Mouse (Mus musculus): ENCODE results near the gene Kptn.

Gene Kptn

DNA sequence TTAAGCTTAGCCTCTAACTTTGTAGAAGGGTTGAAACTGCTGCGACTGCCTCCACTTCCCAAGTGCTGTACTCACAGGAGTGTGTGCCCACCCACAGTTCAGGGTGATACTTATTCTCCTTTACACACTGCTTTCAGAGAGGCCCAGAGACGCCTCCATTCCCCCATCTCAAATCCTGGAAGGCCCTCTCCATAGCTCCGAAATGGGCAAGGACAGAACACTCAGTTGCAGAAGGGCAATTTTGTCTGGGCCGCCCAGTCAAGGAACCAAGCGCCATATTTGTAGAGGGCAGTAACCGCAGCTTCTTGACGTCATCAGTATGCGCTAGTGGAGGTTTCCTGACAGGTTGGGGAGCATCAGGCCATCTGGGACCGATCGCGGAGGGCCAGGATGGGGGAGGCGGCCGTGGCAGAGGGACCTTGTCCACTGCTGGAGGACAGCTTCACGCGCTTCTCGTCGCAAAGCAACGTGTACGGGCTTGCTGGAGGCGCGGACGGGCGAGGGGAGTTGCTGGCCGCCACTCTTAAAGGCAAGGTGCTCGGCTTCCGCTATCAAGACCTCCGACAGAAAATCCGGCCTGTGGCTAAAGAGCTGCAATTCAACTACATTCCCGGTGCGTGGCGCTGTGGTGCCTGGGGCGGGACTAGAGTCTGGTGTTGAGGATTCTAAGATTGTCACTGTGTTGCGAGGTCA, at the start of gene Kptn:
Gene Kptn (plus strand): TSS at position 327 of the 693 bp plus-strand sequence.
- DNase-seq: peak; percentile 96 to 98

DNA sequence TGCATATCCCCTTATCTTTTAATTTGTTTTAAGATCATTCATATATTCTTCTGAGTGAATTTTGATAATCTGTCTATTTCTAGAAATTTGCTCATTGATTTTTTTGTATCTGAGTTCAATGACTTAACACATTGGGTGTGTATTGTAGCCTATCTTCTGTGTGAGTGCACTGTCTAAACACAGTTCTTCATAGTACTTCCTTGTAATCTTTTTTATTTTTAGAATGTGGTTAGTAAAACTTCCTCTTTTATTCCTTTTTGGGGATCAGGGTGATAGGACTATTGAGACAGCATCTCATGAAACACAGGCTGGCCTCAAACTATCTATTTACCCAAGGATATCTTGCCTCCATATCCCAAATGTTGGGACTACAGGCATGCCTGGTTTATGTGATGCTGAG, 48.8 kb upstream of the Kptn start:
- no peak for DNase-seq

DNA sequence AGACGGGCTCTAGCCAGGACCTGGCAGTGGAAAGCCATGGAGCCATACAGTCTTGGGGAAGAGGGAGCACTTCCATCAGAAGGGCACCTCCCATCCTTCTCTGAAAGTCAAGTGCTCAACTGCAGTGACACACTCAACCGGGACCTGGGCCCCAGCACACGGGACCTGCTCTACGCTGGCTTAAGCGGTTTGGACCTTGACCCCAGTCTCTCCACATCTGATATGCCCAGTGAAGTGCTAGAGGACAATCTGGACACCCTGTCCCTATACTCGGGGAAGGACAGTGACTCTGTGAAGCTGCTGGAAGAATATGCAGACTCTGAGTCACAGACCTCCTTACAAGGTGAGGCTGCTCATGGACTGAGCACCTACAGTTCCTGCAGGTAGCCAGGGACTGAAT, 47.8 kb upstream of the Kptn start:
- DNase-seq: no peak

DNA sequence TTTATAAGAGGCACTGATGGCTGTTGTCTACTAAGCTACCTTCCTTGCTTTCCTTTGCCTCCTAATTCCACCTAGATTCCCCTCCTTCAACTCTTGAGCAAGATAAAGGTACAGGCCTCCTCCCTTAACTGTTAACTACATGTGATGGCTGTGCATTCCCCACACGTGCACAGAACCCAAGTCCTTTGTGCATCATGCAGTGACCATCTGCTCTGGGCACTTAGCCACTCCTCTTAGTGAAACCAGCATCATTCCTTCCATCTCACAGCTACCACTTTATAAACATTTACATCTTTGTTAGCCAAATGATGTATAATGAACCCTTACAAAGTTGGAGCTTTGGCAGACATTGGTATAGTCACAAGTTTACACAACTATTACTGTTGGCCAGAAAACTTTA, 39.7 kb upstream of the Kptn start:
- peak; percentile 27 to 52 for DNase-seq

DNA sequence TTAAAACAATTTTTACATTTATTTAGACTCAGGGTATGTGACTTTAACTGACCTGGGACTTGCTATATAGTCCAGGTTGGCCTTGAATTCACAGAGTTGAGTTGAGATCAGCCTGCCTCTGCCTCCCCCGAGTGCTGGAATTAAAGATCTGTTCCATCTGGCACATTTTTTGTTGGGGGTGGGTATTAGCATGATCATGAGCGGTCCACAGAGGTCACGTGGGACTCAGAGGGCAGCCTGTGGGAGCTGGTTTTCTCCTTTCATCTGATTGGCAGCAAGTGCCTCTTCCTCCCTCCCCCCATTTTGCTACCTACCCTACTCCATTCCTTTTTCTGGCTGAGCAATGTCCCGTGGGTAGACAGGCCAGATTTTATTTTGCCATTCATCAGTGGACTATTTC, 39.1 kb upstream of the Kptn start:
- no peak for DNase-seq

DNA sequence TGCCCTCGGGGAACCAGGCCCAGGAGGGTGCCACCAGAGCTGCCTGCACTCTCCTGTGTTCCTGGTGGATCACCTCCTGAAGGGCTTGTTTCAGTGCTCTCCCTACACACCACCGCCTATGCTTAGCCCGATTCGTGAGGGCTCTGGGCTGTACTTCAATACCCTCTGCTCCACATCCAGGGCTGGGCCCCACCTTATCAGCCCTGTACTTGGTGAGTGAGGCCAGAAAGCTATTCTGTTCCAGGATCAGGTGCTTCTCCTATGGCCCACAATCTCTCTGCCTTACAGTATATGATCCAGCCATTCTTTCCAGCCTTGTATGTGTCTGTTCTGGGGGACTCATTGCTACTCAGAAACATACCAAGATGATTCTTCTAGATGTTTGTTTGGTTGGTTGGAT, 36.3 kb upstream of the Kptn start:
- DNase-seq: no peak

DNA sequence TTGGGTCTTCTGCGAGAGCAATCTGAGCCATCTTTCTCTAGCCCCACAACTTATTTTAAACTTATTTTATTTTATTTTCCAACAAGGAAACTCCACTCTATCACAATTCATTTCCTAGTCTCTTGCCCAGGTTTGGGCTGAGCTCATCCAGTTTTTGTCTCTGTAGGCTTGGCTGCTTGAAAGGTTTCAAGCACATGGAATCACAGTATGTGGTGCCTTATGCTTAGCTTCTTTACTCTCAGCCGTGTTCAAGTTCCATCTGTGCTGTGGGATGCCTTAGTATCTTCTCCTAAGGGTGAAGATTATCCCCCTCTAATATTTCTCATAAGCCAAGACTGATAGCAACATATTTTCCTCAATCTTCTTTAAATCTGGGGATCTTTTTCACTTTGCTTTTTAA, 32.1 kb upstream of the Kptn start:
- no peak for DNase-seq

DNA sequence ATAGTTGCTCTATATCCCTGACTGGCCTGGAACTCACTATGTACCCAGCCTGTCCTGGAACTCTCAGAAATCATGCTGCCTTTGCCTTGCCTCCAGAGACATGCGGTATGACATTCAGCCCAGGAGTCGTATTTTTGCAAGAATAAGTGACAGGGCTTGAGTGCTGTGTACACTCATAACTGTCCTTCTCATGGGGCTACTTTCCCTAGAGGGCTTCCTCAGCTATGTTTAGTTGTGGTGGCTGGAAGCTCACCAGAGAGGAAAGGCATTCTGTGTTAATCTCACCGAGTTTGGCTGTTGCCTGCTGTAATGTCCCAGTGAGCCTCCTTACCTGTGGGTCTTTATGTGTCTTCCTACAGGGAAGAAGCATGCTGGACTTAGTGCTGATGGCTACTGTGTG, 25.1 kb upstream of the Kptn start:
- DNase-seq: no peak

DNA sequence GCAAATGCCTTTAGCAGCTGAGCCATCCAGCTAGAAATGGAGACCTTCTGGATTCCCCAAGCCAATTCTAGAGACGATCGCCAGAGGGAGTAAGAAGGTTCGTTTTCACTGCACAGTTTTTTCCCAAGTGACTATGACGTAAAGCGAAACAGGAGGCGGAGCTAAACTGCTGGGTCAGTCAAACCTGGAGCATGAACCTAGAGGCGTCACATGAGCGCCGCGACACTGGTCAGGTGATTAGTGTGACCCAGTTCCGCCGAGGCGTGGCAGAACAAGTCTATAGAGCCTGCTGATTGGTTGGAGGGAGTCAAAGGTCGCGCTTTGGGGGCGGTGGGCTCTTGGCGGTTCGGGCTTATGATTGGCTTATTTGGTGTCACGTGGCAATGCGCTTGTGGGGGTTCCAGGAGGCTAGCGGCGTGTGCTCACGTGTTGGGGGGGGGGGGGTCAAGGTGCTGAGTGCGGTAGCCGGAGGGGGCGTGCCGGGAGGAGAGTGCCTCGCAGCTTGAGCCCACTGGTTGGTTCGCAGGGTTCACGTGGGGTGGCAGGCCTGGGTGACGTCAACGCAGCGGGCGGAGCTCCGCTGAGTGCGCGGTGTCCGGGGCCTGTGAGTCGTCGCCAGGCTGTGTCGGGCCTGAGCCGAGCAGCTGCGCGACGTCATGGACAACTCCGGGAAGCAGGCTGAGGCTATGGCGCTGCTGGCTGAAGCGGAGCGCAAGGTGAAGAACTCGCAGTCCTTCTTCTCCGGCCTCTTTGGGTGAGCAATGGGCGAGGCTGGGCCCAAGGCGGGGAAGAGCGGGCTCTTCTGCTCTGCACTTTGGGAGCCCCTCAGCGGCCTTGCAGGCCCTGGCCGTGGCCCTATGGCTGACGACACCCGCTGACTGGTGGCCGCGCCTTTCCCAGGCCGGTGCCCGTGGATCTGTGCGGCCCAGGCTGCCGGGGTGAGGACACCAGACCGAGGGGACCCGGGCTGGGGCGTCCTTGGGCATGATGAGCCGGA, 21.4 kb upstream of the Kptn start, which contains the start of gene Napa:
Gene Napa (plus strand): TSS at position 438 of the 997 bp plus-strand sequence.
- peak; percentile 98 to 99 for DNase-seq

DNA sequence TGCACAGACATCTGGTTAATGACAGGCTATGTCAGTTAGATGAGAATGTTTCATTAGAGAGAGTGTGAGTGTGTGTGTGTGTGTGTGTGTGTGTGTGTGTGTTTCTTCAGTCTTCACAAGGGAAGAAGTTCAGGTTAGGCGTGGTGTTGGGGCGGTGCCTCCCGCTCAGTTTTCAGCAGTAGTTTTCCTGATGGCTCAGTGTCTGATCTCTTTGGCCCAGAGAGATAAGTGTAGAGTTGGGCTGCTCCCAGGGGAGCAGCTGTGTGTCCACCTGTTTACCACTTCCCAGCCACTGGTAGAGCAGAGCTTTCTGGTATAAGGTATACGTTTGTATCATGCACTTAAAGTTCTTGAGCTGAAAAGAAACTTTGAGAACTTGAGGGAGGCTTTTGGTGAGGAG, 19.8 kb upstream of the Kptn start:
- no peak for DNase-seq

DNA sequence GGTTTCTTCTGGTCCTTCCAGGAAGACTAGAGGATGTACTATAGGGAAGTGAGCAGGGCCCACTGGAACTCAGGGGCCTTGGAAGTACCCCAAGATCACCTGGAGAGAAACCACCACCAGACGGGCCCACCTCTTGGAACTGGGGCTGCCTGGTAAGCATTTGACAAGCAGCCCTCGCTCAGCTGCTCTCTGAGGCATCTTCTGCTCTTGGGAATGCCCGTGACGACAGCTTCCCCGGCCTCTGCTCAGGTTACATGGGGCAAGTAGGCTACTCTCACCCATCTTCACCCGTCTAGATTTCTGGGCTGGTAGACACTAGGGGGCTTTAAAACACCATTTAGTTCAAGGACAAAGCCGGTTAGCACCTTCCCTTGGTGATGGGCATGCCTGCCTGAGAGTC, 18.6 kb upstream of the Kptn start:
- DNase-seq: no peak

DNA sequence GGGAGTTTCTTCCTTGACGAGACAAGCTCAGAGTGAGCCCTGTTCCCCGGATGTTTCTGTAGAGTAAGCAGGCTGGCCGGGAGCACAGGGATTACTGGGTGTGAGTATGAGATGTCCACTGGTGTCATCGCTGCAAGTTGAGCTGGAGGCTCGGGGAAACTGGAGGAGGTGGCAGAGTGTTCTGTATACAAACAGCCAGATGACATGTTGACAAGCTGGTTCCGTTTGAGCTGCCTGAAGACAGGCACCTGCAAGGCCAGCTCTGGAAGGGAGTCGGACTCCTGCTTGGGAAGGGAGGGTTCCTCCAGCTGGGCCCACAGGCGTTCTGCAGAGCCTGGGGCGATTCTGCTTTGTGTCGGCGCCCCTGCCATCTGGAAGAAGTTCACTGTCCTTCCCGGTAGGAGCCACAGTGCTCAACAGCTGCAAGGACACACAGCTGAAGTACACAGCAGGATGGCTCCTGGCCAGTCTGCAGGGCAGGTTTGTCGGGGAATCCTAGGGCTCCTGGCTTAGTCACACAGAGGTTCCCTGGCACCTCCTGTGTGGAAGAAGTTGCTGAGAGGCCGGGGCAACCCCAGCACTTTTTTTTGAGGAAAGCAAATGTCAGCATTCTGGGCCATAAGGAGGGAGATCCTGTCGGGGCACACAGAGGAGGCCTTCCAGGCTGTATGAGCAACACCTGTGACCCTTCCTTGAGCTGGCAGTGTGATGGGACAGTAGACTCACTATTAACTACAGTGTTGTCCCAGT, 17.8 kb upstream of the Kptn start:
- peak; percentile 47 to 53 for DNase-seq

DNA sequence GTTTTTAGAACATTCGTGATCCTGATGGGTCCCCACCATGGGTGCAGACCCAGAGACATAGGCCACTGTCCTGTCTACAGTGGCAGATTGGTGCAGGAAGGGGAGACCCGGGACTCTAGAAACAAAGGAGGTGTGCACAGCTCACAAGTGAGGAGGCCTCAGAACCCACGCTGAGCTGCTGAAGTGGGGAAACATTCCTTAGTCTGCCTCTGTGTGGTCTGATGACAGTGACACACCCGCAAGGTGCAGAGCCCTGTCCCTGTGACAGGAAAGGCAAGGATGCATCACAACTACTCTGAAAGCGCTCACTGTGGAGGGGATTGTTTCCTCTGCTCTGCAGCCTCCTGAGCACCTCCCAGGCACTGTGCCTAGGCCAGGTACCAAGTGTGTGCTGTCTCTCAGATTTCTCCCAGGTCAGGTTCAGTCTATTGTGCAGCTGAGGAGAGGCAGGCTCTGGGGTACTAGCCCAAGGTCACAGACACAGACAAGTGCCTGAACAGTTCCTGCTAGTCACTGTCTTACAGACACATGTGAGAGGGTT, 16.9 kb upstream of the Kptn start:
- DNase-seq: peak; percentile 50 to 53

DNA sequence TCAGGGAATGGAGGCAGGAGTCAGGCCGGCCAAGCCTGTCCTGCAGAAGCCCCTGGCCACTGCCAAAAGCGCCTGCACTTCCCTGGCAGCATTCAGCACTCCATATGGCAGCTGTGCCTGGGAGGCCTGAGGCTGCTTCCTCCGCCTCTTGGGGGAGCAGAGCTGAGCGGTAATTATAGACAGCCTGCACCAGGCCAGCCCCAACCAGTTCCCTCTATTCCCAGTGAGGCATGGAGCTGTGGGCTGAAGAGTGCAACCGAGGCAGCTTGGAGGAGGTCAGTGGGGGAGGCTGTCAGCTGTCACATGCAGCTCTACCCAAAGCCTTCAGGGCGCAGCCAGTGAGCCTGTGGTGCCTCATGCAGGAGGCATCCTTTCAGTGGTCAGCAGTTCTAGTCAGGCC, 15.9 kb upstream of the Kptn start:
- peak; percentile 92 to 93 for DNase-seq

DNA sequence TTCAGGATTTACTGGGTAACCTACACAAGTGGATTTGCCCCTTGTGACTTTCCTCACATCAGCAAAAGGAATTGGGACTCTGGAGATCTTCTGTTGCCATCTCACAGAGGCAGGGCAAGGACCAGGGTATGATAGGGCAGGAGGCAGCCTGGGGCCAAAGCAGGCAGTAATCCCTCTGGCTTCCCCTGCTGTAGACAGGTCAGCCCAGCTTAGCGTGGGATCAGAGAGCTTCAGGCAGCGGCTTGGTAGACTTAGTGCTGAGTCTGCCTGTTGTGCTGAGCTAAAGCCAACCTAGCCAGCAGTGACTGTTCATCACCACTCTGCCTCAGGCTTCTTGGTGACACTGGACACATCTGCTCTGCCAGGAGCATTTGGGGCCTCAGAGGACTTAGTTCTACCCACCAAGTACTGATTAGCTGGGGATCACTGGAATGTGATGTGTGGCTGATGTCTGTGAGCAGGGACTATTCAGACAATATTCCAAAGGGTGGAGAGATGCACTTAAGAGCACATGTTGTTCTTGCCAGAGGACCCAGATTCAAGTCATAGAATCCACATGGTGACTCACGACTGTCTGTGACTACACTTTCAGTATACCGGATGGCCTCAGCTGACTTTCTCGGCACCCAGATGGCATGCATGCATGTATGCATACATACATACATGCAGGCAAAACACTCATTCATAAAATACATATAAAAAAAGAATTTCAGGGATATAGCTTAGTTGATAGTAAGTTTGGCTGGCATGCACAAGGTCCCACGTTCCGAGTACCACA, 14.9 kb upstream of the Kptn start:
- peak in 1 of 2 experiments; percentile 38 for DNase-seq

DNA sequence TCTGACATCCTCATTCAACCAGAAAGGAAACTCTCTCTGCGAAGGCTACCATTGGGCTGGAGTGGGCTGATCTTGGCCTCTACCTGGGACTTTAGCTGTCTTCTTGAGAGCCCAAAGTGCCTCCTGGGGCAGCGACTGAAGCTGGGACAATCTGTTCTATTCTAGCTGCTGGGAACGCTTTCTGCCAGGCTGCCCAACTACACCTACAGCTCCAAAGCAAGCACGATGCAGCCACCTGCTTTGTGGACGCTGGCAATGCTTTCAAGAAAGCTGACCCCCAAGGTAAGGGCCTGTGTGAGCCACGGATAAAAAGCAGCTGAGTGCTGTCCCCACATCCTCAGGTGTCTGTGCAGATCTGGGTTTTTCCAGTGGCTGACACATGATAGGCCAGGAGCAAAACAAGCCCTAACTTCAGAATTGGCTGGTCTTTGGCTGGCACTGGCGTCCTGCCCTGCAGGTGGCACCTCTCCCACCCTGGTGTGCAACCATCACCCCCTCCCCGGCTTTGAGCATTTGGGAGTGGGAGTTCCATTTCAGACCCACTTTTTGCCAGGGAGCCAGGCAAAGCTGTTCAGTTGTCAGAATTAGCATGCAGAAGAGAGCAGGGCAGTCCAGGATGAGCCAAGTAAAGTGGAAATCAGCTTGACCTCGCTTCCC, 10.7 kb upstream of the Kptn start:
- DNase-seq: peak; percentile 59 to 65

DNA sequence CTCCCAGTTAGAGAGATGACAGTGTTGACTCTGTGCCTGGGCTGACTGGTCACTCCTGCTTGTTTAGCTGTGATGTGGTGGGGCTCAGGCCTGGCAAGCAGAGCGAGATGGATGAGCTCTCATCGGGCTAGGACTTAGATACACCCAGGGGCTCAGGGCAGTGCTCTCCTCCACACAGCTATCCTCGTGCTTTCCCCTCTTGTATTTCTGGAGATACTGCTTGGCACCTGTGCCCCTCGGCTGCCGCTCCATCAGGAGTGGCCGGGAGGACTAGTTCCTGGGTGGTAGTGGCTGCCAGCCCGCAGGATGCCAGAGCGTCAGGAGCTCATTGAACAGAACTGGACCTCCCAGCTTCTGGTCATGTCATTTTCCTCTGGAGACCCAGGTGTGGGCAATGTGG, 9.5 kb upstream of the Kptn start:
- DNase-seq: peak; percentile 50 to 58

DNA sequence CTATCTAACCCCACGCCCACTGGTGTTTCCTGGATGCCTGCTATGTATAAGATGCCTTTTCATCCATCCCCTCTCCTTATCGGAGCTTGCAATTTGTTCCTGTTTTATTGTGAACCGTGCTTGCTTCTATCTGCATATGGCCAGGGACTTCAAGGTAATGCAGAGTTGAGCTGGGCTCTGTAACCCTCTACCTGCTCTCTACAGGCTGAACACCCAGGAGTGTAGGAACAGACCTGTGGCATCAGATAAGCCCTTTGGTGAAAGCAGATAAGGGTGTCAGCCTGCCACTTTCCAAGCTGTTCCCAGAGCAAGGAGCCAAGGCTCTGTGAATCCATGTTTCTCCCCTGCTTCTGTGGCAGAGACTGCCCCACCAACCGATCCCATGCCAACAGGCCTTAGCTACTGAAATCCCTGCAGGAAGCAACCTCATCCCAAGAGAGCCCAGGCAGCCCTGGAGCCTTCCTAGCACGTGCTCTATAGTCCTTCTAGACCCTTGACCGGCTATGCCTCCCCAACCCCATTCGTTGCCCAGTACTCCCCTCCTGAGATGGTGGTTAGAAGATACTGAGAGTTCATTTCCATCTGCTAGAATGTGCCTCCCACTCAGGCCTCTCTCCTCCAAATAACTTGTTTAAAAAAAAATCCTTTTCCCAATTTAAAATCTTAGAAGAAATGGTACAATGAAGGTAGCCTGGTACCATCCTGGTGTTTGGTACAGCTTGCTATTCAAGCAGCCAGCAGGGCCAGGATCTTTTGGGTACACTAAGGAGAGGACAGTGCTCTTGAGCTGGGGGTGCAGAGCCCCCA, 8.2 kb upstream of the Kptn start:
- peak in 1 of 2 experiments; percentile 17 for DNase-seq

DNA sequence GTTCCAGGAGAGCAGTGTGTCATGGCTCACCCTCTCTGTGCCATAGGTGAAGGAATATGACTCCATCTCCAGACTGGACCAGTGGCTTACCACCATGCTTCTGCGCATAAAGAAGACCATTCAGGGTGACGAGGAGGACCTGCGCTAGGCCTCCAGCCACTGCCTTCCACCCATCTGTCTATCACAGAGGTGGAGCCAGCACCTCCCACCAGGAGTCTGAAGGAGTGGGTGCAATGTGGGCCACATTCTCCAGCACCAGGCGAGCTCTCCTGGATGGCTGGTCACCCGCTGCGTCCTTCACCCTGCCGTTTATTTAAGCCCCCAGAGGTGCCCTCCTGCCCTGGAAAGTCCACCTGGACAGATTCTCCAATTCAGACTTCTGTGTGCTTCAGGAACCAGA, 3.3 kb upstream of the Kptn start:
- no peak for DNase-seq

DNA sequence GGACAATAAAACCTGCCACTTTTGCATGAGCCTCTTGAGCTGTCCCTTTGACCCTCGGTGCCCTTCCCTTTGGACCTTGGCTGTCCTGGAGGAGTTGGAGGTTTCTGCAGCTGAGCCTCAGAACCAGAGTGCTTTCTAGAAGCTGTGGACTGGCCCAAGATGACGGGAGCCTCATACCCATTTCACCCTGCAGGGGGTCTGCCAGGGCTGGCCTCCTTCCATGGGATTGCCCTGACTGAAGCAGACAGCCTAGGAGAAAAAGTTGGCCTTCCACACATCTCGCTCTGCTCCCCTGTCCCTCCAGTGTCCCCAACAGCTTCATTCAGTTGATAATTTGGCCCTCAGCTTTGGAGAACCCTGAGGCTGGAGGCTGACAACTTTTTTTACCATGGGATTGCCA, 2.6 kb upstream of the Kptn start:
- DNase-seq: peak; percentile 69 to 83

DNA sequence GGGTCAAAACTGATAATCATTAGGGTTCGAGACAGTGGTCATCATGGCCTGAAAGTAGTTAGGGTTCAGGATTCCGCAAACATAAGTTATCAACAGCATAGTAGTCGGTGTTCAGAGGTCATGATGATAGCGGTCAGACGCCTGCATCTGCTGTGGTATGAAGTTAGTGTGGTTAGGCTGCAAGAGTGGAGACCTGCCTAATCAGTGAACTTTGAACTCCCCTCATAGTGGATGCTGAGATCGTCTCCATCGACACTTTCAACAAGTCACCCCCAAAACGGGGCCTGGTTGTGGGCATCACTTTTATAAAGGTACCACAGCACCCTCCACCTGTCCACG, 536 bp downstream of the Kptn start:
- DNase-seq: no peak
